Mouse (Mus musculus): Measurements from ENCODE around the gene Ttc13.

The Ttc13 gene

DNA sequence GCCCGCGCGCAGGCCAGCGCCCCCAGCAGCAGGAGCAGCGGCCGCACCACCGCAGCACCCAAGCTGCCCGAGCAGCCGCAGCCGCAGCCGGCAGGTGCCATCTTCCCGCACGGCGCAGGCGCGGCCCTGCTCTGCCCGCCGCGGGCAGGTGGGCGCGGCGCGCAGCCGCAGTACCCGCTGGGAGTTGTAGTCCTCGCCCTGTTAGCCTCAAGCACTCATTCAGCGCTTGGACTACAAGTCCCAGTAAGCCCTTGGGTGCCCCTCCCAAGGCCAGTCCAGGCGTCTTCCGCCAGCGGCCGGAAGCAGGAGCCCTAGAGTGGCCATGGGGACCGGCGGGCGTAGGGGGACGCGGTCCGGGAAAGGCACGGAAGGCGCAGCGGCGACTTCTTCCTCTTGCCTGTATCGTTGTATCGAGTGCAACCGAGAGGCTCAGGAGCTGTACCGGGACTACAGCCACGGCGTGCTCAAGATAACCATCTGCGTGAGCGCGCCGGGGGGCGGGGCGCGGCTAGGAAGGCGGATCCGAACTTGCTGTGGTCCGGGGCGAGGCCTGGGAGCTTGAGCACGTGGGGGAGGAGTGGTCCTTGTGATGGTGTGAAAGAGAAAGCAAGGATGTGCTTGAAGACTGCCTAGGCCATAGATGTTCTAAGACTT, at the start of gene Ttc13, which contains the start of gene Arv1:
TSS of gene Ttc13 (minus strand) at position 122 of the 654 bp plus-strand sequence.
TSS of gene Arv1 (plus strand) at position 278 of the 654 bp plus-strand sequence.
- peak; percentile 98 for DNase-seq (ENCODE audit: low read depth, low spot score)

DNA sequence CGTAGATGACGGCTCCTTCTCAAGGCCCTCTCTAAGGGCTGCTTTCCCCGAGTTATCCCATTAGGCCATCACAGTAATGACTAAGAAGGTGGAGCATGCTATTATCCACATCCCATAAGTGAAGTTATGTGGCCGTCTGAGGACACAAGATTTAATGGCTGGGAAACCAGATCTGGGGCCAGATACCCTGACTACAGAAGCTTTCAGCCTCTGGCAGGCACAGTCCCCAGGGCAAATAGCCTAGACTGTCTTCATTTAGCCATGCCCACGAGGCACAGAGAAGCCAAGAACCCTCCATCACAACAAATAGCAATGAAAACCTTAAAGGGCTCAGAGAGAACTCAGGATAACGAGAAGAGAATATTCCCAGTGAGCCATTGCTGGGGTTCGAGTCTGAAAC, 41.3 kb upstream of the Ttc13 start:
- DNase-seq (ENCODE audit: low read depth, low spot score), result no peak

DNA sequence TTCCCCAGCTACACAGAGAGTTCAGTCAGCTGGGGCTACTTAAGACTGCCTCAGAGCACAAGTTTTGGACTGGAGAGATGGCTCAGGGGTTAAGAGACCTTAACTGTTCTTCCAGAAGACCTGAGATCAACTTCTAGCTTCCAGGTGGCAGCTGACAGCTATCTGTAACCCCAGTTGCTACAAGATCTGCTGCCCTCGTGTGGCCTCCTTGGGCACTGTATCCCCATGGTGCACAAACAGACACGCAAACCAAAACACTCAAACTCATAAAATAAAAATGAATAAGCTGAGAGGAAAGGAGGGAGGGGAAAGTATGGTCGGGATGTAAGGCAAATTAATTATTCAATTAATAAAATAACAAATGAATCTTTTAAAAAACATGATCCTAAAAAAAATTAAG, 36.8 kb upstream of the Ttc13 start:
- DNase-seq (ENCODE audit: low read depth, low spot score), result peak; percentile 77

DNA sequence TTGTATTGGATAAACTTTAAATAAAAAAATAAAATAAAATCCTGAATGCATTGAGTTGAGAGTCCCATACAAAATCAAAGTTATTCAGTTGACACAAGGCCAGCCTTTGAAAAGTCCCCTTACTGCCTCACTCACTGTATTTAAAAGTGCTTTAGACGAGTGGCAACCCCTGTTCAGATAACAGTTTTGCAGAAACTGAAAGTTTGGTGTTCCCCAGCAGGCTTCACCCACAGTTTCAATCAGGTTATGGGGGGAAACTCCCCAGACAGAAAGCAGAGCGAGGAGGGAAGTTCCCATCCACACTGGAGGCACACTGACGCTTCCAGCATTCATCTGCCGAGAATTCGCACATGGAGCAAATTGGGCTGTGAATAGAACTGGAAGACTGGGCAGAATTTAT, 34.8 kb upstream of the Ttc13 start:
- DNase-seq (ENCODE audit: low read depth, low spot score), result peak; percentile 63

DNA sequence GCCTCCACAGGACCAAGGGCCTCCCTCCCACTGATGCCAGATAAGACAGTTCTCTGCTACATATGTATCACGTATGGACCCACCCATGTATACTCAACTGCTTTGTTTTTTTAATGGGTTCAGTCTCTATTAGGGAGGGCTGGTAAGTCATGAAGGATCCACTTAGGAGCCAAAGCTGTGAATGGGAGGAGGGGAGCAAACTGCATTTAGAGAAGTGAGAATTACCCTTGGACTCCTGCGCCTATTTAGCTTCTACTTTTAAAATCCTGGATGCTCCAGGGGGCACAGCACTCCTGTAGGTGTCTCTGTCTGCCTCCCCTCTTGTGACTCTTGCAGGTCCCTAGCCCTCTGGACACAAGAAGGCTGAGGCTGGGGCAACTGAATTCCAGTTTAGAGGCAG, 34.4 kb upstream of the Ttc13 start:
- no peak for DNase-seq (ENCODE audit: low read depth, low spot score)

DNA sequence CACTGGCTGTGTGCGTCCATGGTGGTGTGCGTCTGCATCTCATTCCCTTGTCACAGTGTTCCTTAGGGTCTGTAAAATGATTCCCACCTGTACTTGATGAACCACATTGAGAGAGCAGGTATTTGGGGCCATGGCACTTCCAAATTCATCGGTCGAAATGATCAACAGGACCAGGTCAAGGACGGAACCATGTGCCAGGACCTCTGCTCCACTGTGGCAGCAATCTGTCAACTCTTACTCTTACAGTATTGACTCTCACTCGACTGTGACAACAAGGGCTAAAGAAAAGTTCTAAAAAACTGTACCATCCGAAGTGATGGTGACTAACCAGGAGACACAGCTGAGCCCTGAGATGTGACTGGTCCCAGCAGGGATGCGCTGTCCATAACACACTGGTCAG, 33.7 kb upstream of the Ttc13 start:
- DNase-seq (ENCODE audit: low read depth, low spot score), result no peak

DNA sequence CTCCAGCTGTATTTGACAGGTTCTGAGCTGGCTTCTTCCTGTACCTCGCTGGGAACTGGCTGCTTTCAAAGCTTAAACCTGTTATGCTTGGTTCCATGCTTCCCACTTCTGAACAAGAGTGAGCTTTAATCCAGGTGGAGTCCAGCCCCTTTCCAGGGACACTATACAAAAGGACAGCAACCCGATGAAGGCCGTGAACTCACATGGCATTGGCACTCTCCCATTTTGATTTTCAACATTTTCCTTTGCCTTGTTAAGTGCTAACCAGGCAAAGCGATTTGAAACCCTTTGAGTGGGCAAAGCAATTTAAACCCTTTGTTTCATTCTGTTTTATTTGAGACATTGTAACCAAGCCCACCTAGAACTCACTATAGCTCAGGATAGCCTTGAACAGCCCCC, 33.0 kb upstream of the Ttc13 start:
- DNase-seq (ENCODE audit: low read depth, low spot score), result no peak

DNA sequence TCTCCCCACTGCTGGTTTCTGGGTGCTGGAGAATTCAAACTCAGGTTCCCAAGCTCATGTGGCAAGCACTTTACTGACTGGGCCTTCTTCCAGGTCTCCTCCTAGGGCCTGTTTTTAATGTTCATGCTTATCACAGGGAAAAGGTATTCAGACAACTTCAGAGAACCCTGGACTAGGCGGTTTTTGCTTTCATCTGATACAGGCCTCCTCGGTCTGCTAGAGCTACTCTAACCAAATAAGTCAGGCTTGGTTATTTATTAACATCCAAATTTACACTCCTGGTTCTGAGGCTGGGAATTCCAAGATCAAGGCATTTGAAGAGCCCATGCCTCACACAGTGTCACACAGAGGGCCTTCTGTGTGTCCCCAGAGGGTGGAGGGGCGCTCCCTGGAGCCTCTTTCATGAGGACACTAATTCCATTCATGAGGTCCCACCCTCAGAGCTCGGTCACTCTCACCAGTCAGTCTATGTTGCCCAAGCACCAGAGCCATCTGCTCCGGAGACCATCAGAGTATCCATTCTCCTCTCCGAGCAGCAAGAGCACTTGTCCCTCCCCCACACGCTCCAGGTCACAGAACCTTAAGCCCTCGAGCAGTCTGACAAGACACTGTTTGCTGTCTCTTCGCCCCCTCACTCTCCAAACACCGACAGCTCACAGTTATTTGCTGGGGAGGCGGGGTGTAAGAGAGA, 32.5 kb upstream of the Ttc13 start:
- no peak for DNase-seq (ENCODE audit: low read depth, low spot score)

DNA sequence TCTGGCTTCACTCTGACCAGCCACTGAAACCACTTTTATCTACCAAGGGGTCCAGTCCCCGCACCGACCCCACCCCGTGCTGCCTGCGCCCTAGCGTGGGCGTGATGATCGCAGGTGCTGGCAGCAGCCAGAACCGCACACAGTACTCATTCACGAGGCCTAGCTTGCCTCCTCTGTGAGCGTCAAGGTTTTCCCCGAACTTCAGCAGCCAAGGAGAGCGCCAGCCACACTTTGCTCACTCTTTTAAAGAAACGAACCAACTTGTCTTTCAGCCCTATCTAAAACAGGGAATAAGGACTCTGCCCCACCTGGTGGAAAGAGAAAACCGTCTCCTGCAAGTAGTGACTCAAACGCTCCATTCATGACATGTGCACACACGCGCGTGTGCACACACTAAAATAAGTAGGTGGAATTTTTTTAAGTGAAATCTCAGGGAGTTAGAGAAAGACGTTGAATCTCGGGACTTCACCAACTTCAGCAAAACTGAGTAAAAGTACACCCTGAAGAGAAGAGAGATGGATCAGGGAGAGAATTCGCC, 30.6 kb upstream of the Ttc13 start:
- DNase-seq (ENCODE audit: low read depth, low spot score), result peak; percentile 48

DNA sequence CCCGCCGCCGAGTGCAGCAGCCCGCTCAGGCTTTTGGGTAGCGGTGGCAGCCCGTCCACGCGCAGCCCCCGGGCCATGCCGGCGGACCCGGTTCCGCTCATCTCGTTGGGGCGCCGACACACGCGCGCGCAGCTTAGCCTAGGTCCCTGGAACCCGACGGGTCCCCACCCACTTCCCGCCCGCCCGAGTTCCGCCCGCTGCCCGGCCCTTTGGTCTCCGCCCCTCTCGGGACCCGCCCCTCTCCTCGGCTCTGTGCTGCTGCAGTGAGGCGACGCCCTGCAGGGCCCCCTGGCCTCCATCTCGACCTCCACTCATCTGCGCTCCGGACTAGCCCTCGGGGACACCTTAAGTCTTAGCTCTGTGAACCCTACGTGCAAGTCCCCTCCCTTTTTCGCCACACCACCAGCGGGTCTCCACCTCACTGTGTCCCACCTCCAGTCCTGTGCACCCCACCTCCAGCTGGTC, 30.0 kb upstream of the Ttc13 start, which contains the start of gene Fam89a:
TSS of gene Fam89a (minus strand) at position 124 of the 465 bp plus-strand sequence.
- peak; percentile 86 for DNase-seq (ENCODE audit: low read depth, low spot score)

DNA sequence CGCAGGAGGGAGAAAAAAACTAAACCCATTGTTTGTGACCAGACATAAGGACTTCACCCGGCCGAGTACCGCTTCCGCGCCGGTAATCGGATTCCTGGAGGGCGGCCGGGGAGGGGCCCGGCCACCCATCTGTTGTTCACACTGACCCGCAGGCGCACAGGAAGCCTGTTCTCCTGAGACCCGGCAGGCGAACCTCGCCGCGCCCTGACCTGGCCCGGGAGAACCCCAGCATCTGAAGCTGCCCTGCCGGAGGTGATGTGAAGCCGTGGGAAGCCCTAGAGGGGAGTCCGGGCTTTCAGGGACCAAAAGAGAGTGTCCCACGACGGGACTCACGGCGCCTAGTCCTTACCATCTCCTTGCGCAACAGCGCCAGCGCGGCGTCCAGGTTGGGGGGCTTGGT, 29.4 kb upstream of the Ttc13 start:
- no peak for DNase-seq (ENCODE audit: low read depth, low spot score)

DNA sequence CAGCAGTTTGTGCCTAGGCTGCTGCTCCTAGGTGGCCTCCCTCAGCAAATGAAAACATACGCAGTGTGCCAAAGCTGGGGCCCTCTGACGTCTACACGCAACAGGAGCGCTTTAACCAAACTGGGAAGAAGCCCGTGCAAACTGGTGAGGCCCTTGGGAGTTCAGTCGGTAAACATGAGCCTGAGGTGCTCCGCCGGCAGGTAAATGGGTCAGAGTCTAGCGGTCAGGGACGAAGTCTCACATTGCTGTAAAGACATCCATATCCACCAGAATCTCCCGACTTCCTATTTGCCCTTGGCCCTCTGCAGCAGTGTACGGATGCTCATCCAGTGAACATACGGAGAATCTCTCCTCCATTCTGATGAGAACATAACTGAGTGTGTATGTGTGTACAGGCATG, 24.9 kb upstream of the Ttc13 start:
- DNase-seq (ENCODE audit: low read depth, low spot score), result no peak

DNA sequence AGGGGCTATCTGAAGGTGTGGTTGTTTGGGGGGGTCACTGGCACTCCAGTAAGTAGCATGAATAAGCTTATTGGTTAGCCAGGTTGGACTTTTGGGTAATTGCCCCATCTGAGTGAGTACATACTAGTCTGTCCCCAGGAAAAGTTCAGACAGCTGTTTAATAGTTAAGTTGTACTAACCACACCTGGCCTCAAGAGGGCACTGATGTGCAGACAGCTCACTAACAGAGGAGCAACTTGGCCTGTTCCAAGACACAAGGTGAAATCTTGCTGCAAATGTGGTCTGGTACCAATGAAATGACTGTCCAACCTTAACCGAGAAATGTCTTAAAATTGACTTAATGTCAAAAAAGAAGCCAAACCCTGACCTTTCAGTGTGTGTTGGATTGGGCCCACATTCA, 17.5 kb upstream of the Ttc13 start:
- peak; percentile 80 for DNase-seq (ENCODE audit: low read depth, low spot score)

DNA sequence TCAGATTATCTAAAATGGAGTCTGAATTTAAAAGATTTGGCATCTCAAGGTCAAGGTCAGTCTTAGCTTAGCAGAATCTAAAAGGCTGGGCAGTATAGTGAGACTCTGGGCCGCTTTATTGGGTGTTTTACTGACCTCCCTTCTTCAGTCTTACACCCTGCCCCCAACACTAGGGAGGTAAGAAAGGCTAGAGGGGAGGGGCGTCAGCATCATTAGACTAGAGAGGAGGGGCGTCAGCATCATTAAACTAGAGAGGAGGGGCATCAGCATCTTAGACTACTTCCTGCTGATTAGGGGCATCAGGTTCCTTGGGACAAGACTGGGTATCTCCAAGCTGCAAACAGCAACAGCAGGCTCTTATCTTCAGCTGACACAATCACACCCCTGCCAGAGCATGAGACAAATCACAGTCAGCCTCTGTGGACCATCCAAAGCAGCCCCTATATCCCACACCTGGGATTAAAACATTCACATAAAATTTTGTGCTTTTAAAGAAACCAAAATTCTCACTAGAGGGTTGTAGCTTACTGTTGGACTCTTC, 13.7 kb upstream of the Ttc13 start:
- no peak for DNase-seq (ENCODE audit: low read depth, low spot score)

DNA sequence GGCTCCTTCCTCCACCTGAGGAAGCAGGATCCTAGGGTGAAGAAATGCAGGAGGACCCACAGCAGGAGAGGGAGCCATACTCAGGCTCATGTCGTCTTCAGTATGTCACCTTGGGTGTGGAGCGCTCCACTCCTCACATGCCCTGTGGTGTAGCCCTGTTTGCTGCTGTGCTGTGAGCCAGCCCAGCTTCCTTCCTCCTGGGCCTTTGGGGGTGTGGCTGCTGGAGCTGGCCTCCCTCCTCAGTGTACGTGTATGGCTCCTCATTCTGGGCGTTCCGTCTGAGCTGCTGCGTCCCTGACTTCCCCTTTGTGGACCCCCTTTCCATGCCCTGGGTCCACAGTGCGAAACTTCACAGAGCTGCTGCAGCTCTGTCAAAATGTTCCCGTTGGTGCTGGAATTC, 11.0 kb upstream of the Ttc13 start:
- no peak for DNase-seq (ENCODE audit: low read depth, low spot score)

DNA sequence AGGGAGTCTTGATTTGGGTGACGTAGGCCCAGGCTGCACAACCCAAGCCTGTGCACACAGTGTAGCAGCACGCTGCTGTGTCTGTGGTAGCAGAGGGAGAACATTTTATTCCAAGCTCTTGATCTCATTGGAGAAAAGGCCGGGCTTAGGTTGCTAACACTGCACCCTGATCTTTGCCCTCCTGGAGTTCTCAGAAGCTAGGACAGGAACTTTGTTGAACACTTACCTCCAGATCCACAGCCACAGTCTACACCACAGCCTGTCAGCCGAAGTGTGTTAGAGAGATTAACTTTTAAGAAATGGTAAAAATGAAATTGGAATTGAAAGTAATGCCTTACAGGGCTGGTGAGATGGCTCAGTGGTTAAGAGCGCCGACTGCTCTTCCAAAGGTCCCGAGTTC, 2.5 kb upstream of the Ttc13 start:
- DNase-seq (ENCODE audit: low read depth, low spot score), result no peak

DNA sequence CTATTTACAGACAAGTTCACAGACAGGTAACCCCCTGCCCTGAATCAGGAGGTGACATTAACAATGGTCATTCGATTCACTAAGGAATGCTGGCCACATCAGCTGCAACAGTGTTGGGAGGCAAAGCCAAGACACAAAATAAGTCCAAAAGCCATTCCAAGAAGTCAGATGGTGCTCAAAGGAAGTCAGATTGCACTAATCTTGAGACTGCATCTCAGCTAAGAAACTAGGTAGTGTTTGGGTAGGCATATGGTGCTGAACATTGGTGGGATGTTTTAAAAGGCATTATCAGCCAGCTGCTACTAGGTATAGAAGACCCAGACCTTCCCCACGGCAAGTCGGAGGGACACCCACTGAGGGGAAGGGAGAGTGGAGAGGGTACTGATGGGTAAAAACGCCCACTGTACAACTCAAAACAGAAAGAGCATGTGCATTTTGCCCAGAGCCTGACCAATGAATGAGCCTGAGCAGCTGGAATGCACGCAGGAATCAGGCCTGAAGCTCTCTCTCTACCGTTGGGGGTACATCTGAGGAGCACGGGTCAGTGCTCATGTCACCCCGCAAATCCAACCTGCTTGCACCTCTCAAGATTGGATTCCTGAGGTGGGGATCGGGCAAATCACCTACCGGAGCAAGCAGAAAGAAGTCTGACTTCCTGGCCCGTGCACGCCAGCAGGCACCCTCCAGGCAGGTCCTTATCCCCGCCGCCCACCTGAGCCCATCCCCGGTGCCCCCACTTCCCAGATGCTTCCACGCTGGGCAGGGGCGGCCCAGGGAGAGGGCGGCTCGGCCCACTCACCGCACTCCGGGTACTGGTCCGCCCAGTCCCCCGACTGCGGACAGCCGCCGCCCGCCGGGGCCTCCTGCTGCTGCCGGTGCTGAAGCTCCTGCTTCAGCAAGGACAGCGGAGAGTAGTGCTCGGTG, 583 bp downstream of the Ttc13 start:
- DNase-seq (ENCODE audit: low read depth, low spot score), result no peak

DNA sequence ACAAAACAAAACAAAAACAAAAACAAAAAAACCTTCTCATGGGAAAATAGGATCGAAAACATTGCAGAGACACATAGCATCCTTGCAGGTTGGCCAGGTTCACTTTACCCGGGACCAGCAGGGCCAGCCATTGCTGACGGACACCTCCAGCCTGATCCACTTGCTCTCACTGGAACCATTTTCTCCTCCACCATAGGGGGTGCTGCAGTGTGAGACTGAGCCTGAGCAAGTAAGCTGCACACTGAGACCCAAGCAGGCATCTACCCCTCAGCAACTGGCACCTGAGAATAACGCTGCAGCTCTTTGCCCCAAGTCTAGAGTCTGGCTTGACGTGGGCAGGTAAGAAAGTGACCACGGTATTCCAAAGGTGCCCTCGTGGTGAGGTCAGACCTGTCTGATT, 1.6 kb downstream of the Ttc13 start:
- DNase-seq (ENCODE audit: low read depth, low spot score), result peak; percentile 45

DNA sequence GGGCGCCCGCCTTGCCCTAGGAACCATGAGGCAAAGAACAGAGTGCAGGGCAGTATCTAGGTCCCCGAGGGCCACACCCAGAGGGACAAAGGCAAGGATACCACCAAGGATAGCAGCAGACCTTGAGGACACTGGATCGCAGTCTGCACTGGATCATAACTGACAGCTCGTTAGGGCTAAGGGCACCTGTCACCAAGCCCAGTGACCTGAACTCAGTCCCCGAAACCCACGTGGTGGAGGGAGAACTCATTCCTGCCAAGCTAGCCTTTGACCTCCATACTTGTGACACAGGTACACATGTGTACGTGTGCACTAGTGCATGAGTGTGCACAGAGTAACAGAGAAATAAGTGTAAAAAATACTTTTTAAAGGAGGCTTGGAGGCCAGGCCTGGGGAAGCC, 6.0 kb downstream of the Ttc13 start:
- no peak for DNase-seq (ENCODE audit: low read depth, low spot score)

DNA sequence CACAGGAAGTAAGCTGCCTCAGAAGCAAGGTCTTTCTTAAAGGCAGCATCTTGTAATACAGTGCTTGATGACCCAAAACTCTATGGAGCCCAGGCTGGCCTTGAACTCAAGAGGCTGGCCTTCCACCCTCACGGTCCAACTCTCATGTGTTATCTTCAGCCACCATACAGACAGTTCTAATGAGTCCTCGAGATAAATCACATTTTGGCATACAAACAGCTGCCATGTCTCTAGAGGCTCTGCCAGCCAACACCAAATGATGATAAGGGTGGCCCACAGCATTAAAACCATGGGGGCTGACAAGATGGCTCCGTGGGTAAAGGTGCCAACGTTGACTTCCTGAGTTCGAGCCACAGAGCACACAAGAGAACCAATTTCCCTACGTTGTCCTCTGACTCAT, 8.6 kb downstream of the Ttc13 start:
- DNase-seq (ENCODE audit: low read depth, low spot score), result no peak

DNA sequence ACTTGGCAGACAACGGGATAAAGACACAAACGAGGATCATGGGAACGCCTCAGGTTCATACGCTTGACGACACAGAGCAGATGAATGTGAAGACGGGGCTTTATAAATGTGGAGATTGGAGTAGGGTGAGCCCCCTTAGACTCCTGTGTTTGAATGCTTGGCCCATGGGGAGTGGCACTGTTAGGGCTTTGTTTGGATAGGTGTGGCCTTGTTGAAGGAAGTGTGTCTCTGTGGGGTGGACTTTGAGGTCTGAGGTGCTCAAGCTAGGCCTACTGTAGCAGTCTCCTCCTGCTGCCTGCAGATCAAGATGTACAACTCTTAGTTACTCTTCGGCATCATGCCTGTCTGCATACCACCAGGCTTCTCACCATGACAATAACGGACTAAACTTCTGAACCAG, 16.0 kb downstream of the Ttc13 start:
- no peak for DNase-seq (ENCODE audit: low read depth, low spot score)

DNA sequence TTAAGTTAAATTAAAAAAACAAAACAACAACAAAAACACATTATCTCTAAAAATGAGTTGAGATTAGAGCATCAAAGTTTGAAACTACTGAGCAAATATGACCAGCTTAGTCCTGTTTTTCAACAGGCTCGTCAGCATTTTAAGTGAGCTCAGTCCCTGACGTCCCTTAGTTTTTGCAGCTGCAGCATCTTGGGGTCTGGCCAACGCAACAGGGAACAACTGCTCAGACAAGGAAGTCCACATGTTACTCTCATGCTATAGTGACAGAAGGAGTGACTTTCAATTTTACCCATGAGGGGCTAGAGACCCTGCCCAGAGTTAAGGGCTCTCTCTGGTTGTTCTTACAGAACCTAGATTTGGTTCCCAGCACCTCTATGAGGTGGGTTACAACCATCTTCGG, 17.4 kb downstream of the Ttc13 start:
- DNase-seq (ENCODE audit: low read depth, low spot score), result no peak

Data from CD4-positive, CD25-positive, alpha-beta regulatory T cell, adult 2 months (primary cell).